Mouse (Mus musculus) heart, embryonic 12.5 days (tissue): ENCODE data around the gene Lrrc47. TPM values are rescaled to one million over a fixed set of nuclear protein-coding genes. Genes with fewer than 3 reads are reported as not detected.

Experiments used
- ATAC-seq: fragments of 200-750 bp; cut with Nextera tagmentation; 2 replicates; pipeline ENCODE4 v1.8.0; 2017; ENCODE audit warnings: moderate TSS enrichment, moderate library complexity; ENCODE audit not compliant: insufficient number of reproducible peaks, low FRiP score
- H3K27ac ChIP-seq: fragments of 300-500 bp; sonication (generic); 2 replicates; pipeline ENCODE4 v1.5.1; 2016; ENCODE audit warnings: mild to moderate bottlenecking, moderate library complexity; ENCODE audit not compliant: poor library complexity, severe bottlenecking
- H3K27me3 ChIP-seq: fragments of 300-500 bp; sonication (generic); replicated peaks from 2 replicates; pipeline ENCODE4 v1.6.1; 2016; ENCODE audit warnings: mild to moderate bottlenecking, moderate library complexity
- H3K36me3 ChIP-seq: fragments of 300-500 bp; sonication (generic); 2 replicates; pipeline ENCODE4 v1.6.1; 2016; ENCODE audit warnings: mild to moderate bottlenecking, moderate library complexity
- H3K4me1 ChIP-seq: fragments of 300-500 bp; sonication (generic); replicated peaks from 2 replicates; pipeline ENCODE4 v1.6.1; 2016; ENCODE audit warnings: mild to moderate bottlenecking
- H3K4me2 ChIP-seq: fragments of 300-500 bp; sonication (generic); 2 replicates; pipeline ENCODE4 v1.6.1; 2016; ENCODE audit warnings: mild to moderate bottlenecking, moderate library complexity
- H3K4me3 ChIP-seq: fragments of 300-500 bp; sonication (generic); 2 replicates; pipeline ENCODE4 v1.5.1; 2016; ENCODE audit warnings: mild to moderate bottlenecking
- H3K9ac ChIP-seq: fragments of 300-500 bp; sonication (generic); 2 replicates; pipeline ENCODE4 v1.6.1; 2016; ENCODE audit warnings: mild to moderate bottlenecking, moderate library complexity
- H3K9me3 ChIP-seq: fragments of 300-500 bp; sonication (generic); replicated peaks from 2 replicates; pipeline ENCODE4 v1.6.1; 2016; ENCODE audit warnings: mild to moderate bottlenecking, moderate library complexity
- WGBS: fragments of 180-500 bp; shearing (Covaris S2); methylation state at CpG from one replicate; pipeline ENCODE4 v1.1.7; 2016; 5-methylcytosine and 5-hydroxymethylcytosine counted together
- polyA plus RNA-seq: library from polyadenylated mRNA; unstranded; fragments of >200 nt; fragmentation: Nextera tagmentation; extraction: Ambion mirVana; gene quantifications from 2 replicates; pipeline ENCODE4 v1.2.1, GENCODE M21; 2016

Lrrc47 gene
- polyA plus RNA-seq, 1 experiment from 2014 or later, result 21.8 TPM

- 8% methylated on average over 8 of the region's 8 CpGs for WGBS
- Histone ChIP-seq H3K27ac (peak overlapping the region; percentile 71), H3K4me2 (peak overlapping the region; percentile 87), H3K9ac (peak overlapping the region; percentile 80), H3K4me3 (peak overlapping the region; percentile 56), H3K36me3 (peaks cover 42% of the 10 kb centered on the region), H3K4me1 (peaks cover 47% of the 10 kb centered on the region), H3K9me3 (no peaks in the 10 kb centered on the region), H3K27me3 (peaks cover 5% of the 10 kb centered on the region; the same call in 1 of the 2 replicates)
- ATAC-seq, result peak; percentile 79
These were observed 12.4 kb downstream of the Lrrc47 start for GRCm38 (mm10) chr4:154023754-154024601.

DNA sequence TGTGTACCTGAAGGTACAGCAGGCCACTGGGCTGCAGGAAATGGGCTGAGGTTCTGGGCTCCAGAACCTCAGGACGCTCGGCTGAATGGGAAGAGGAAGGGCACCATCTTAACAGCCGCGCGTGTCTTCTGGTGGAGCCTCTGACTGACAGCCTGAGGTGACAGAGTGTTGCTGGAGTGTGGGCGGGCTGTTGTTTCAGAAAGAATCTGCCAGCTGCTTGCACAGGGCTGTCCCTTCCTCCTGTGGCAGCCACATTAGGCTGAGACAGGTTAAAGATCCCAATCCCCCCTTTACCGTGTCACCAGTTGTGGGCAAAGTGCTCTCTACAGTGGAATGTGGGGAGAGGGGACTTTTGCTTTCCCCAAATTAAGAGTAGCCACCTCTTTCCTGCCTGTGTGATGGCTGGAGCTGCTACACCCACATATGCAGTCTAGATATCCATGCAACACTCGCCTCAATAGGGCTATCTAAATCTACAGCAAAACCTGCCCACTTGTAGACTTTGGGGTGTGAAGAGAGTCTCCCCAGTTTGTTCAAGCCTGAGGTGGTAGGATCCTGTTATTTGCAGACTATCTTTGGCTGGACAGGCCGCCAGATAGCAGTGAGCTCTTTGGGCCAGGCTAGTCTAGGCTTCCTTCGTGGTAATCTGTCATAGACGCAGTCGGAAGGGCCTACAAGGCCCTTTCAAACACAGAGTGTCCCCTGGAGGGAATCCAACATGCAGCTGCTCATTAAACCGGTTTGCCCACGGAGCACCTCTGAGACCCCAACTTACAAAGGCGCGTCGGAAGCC, 13.4 kb downstream of the Lrrc47 start:
- peak overlapping the region; percentile 87 for H3K4me2 ChIP-seq
- peak overlapping the region; percentile 71 for H3K27ac ChIP-seq
- H3K27me3 ChIP-seq, result peaks cover 5% of the 10 kb centered on the region; the same call in 1 of the 2 replicates
- ATAC-seq, result no peak
- no peaks in the 10 kb centered on the region for H3K9me3 ChIP-seq
- 14% methylated on average over 17 of the region's 17 CpGs for WGBS
- peak overlapping the region; percentile 56 for H3K4me3 ChIP-seq
- peak overlapping the region; percentile 80 for H3K9ac ChIP-seq
- peaks cover 32% of the 10 kb centered on the region for H3K36me3 ChIP-seq
- peaks cover 47% of the 10 kb centered on the region for H3K4me1 ChIP-seq

GRCm38 (mm10) chr4:154025641-154026440, 14.3 kb downstream of the Lrrc47 start, which contains the start of gene Smim1:
TSS of gene Smim1 (minus strand) at chr4:154026230.
- Histone ChIP-seq H3K36me3 (peaks cover 23% of the 10 kb centered on the region), H3K9ac (peak within 1 kb of the TSS; percentile 80), H3K4me1 (peaks cover 47% of the 10 kb centered on the region), H3K4me3 (peak within 1 kb of the TSS; percentile 56), H3K27ac (peak within 1 kb of the TSS; percentile 71), H3K27me3 (peaks cover 5% of the 10 kb centered on the region; the same call in 1 of the 2 replicates), H3K4me2 (peak within 1 kb of the TSS; percentile 87), H3K9me3 (no peaks in the 10 kb centered on the region)
- 1% methylated on average over 30 of the region's 33 CpGs for WGBS
- ATAC-seq, result peak; percentile 68

DNA sequence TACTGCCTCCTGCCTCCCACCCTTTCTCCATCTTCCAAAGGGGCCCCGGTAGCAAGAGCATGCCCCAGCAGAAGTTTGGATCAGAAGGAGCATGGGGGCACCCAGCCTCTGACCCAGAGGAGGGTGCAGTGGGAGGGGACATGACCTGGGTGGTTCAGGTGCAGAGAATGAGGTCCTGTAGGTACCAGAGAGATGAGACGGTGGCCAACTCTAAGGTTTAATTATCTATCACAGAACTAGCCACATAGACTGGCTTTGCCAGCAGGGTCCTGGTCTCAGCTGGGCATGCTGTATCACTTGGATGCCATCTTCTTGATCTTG, 14.9 kb downstream of the Lrrc47 start:
- ATAC-seq, result no peak
- peak overlapping the region; percentile 80 for H3K9ac ChIP-seq
- H3K4me2 ChIP-seq, result peak overlapping the region; percentile 87
- H3K4me3 ChIP-seq, result peak overlapping the region; percentile 56
- peaks cover 5% of the 10 kb centered on the region; the same call in 1 of the 2 replicates for H3K27me3 ChIP-seq
- no peaks in the 10 kb centered on the region for H3K9me3 ChIP-seq
- peaks cover 17% of the 10 kb centered on the region for H3K36me3 ChIP-seq
- peaks cover 47% of the 10 kb centered on the region for H3K4me1 ChIP-seq
- H3K27ac ChIP-seq, result no peak overlapping the region
- 35% methylated on average over 2 of the region's 2 CpGs for WGBS

DNA sequence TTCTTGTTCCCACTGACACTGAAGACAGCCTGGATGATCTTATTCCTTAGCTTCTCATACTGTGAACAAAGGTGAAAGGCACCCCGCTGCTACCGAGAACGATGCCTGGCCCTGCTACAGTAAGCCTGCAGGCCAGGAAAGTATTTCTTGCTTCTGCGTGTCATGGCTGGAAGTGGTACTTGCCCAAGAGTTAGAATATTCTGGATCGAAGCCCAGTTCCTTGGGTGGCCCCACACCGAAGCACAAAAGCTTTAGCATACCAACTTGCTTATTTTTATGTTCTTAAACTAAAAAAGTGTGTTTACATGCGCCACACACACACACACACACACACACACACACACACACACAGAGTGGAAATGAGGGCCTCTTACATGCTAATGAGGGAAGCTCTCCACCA, 16.5 kb downstream of the Lrrc47 start:
- WGBS, result 78% methylated on average over 7 of the region's 7 CpGs
- H3K27ac ChIP-seq, result no peak overlapping the region
- no peak overlapping the region for H3K4me2 ChIP-seq
- no peaks in the 10 kb centered on the region for H3K9me3 ChIP-seq
- no peak overlapping the region for H3K9ac ChIP-seq
- no peak overlapping the region for H3K4me3 ChIP-seq
- ATAC-seq, result no peak
- peaks cover 37% of the 10 kb centered on the region for H3K4me1 ChIP-seq
- peaks cover 5% of the 10 kb centered on the region; the same call in 1 of the 2 replicates for H3K27me3 ChIP-seq
- peaks cover 1% of the 10 kb centered on the region; the same call in 1 of the 2 replicates for H3K36me3 ChIP-seq

DNA sequence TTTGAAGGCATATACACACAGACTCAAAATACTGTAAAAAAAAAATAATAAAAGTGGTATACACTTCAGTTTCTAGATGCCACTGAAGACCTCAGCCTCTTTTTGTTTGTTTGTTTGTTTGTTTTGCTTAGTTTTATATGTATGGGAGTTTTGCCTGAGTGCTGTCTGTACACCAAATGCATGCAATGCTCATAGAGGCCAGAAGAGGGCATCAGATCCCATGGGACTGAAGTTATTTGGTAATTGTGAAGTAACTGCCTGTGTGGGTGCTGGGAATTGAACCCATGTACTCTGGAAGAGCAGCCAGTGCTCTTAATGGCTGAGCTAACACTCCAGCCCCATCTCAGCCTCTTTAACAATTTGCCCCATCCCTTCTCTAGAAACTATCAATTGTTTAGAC, 17.1 kb downstream of the Lrrc47 start:
- Histone ChIP-seq H3K27me3 (peaks cover 6% of the 10 kb centered on the region; the same call in 1 of the 2 replicates), H3K4me2 (no peak overlapping the region), H3K27ac (no peak overlapping the region), H3K9me3 (no peaks in the 10 kb centered on the region), H3K4me1 (peaks cover 31% of the 10 kb centered on the region), H3K4me3 (no peak overlapping the region), H3K36me3 (no peaks in the 10 kb centered on the region), H3K9ac (no peak overlapping the region)
- ATAC-seq, result no peak

DNA sequence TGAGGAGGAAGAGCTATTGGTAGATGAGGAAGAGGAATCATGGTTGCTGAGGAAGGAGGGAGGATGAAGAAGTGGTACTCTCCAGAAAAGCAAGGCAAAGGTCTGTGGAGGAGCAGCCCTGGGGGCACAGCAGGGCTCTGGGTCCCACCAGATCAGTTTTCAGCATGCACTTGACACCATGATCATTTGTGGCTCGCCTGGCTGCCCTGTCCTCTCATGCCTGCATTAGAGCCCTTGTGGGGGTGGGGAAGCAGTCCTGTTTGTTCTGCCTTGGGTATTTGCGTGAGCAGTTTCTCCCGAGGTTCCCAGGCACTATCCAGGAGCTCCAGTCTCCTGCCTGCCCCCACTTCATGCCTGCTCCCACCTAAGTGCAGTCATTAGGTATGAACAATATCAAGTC, 25.6 kb downstream of the Lrrc47 start:
- Histone ChIP-seq H3K4me2 (no peak overlapping the region), H3K9me3 (0 out of 2 replicates have a peak, but pooled peaks cover 2% of the 10 kb centered on the region), H3K27me3 (peaks cover 45% of the 10 kb centered on the region), H3K4me1 (no peaks in the 10 kb centered on the region; the same call in 1 of the 2 replicates), H3K36me3 (no peaks in the 10 kb centered on the region), H3K4me3 (no peak overlapping the region), H3K27ac (no peak overlapping the region), H3K9ac (no peak overlapping the region)
- ATAC-seq, result no peak
- WGBS, result 41% methylated on average over 3 of the region's 3 CpGs

GRCm38 (mm10) chr4:154042577-154042976, 31.0 kb downstream of the Lrrc47 start, which contains the start of gene Ccdc27:
TSS of gene Ccdc27 (minus strand) at chr4:154042677.
- Histone ChIP-seq H3K27me3 (peaks cover 22% of the 10 kb centered on the region), H3K4me1 (no peaks in the 10 kb centered on the region), H3K4me2 (no peak within 1 kb of the TSS), H3K36me3 (no peaks in the 10 kb centered on the region), H3K9ac (no peak within 1 kb of the TSS), H3K27ac (no peak within 1 kb of the TSS), H3K4me3 (no peak within 1 kb of the TSS), H3K9me3 (peaks cover 2% of the 10 kb centered on the region; the same call in 1 of the 2 replicates)
- WGBS, result 80% methylated on average over 9 of the region's 9 CpGs
- no peak for ATAC-seq

DNA sequence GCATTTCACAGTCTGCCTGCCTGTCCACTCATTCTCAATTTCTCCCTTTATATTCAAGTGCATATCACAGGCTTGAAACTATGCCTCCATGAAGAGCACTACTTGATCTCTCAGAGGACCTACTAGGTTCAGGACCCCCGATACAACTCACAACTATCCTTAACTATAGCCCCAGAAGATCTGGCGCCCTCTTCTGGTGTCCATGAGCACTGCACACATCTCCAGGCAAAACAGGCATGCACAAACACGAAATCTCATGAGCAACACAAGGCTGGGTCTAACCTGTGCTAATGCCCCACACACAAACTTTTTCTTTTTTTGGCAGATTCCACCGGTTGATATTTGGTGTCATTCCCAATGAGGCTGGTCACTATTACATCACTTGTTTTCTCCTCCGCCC, 34.3 kb downstream of the Lrrc47 start:
- Histone ChIP-seq H3K4me1 (no peaks in the 10 kb centered on the region), H3K9me3 (peaks cover 2% of the 10 kb centered on the region; the same call in 1 of the 2 replicates), H3K9ac (no peak overlapping the region), H3K36me3 (no peaks in the 10 kb centered on the region), H3K27ac (no peak overlapping the region), H3K27me3 (peaks cover 24% of the 10 kb centered on the region; the same call in 1 of the 2 replicates), H3K4me3 (no peak overlapping the region), H3K4me2 (no peak overlapping the region)
- 61% methylated on average over 5 of the region's 5 CpGs for WGBS
- ATAC-seq, result no peak

GRCm38 (mm10) chr4:154051401-154051800, 39.9 kb downstream of the Lrrc47 start:
- Histone ChIP-seq H3K27me3 (peaks cover 16% of the 10 kb centered on the region; the same call in 1 of the 2 replicates), H3K4me1 (no peaks in the 10 kb centered on the region), H3K36me3 (no peaks in the 10 kb centered on the region), H3K4me3 (no peak overlapping the region), H3K27ac (no peak overlapping the region), H3K9ac (no peak overlapping the region), H3K4me2 (no peak overlapping the region), H3K9me3 (no peaks in the 10 kb centered on the region)
- ATAC-seq, result no peak
- WGBS, result 84% methylated on average over 3 of the region's 3 CpGs
